Mouse (Mus musculus) kidney, embryonic 16.5 days (tissue): ENCODE data around the gene Mark2. TPM values are rescaled to one million over a fixed set of nuclear protein-coding genes. Genes with fewer than 3 reads are reported as not detected.

Source experiments
- ATAC-seq: fragments of 200-750 bp; cut with Nextera tagmentation; 2 replicates; pipeline ENCODE4 v1.8.0; 2017; ENCODE audit warnings: moderate TSS enrichment; ENCODE audit not compliant: low FRiP score, low TSS enrichment
- H3K27ac ChIP-seq: fragments of 300-500 bp; sonication (generic); 2 replicates; pipeline ENCODE4 v1.5.1; 2014; ENCODE audit warnings: low read length
- H3K27me3 ChIP-seq: fragments of 300-500 bp; sonication (generic); 2 replicates; pipeline ENCODE4 v1.6.1; 2014; ENCODE audit warnings: low read length, control low read depth, mixed read lengths; ENCODE audit not compliant: insufficient read depth
- H3K36me3 ChIP-seq: fragments of 300-500 bp; sonication (generic); 2 replicates; pipeline ENCODE4 v1.6.1; 2014; ENCODE audit warnings: low read length, control low read depth, mixed read lengths; ENCODE audit not compliant: insufficient read depth
- H3K4me1 ChIP-seq: fragments of 300-500 bp; sonication (generic); 2 replicates; pipeline ENCODE4 v1.6.1; 2014; ENCODE audit warnings: low read length, control low read depth, mixed read lengths; ENCODE audit not compliant: insufficient read depth
- H3K4me2 ChIP-seq: fragments of 300-500 bp; sonication (generic); replicated peaks from 2 replicates; pipeline ENCODE4 v1.6.1; 2014; ENCODE audit warnings: low read depth, low read length
- H3K4me3 ChIP-seq: fragments of 300-500 bp; sonication (generic); 2 replicates; pipeline ENCODE4 v1.5.1; 2014; ENCODE audit warnings: mild to moderate bottlenecking, low read length
- H3K9ac ChIP-seq: fragments of 300-500 bp; sonication (generic); replicated peaks from 2 replicates; pipeline ENCODE4 v1.6.1; 2014; ENCODE audit warnings: low read length
- H3K9me3 ChIP-seq: fragments of 300-500 bp; sonication (generic); 2 replicates; pipeline ENCODE4 v1.6.1; 2016; ENCODE audit warnings: low read length, control low read depth
- WGBS: fragments of 180-500 bp; shearing (Covaris S2); extraction: QIAGEN DNeasy Blood & Tissue Kit; methylation state at CpG from one replicate; pipeline ENCODE4 v1.1.7; 2014; 5-methylcytosine and 5-hydroxymethylcytosine counted together
- polyA plus RNA-seq: library from polyadenylated mRNA; unstranded; fragments of >200 nt; fragmentation: Nextera tagmentation; extraction: Ambion mirVana; gene quantifications from 2 replicates; pipeline ENCODE4 v1.2.1, GENCODE M21; 2015

Gene Mark2
- polyA plus RNA-seq, 1 experiment from 2014 or later: 40.6 TPM

GRCm38 (mm10) chr19:7262592-7262991 is 79.1 kb downstream of the Mark2 start:
- no peak overlapping the region for H3K9ac ChIP-seq
- no peaks in the 10 kb centered on the region for H3K27me3 ChIP-seq
- ATAC-seq: no peak
- H3K36me3 ChIP-seq: no peaks in the 10 kb centered on the region
- peaks cover 35% of the 10 kb centered on the region for H3K4me1 ChIP-seq
- no peak overlapping the region for H3K4me3 ChIP-seq
- 100% methylated on average over 1 of the region's 1 CpGs for whole genome bisulfite sequencing
- H3K4me2 ChIP-seq: no peak overlapping the region
- no peak overlapping the region for H3K27ac ChIP-seq
- H3K9me3 ChIP-seq: no peaks in the 10 kb centered on the region

- Histone ChIP-seq H3K27ac (no peak overlapping the region), H3K4me3 (no peak overlapping the region), H3K9ac (no peak overlapping the region), H3K36me3 (no peaks in the 10 kb centered on the region), H3K27me3 (no peaks in the 10 kb centered on the region), H3K9me3 (no peaks in the 10 kb centered on the region), H3K4me1 (peaks cover 29% of the 10 kb centered on the region), H3K4me2 (no peak overlapping the region)
- ATAC-seq: no peak
- WGBS: 96% methylated on average over 3 of the region's 3 CpGs
Measured at GRCm38 (mm10) chr19:7261964-7262363, 79.7 kb downstream of the Mark2 start.

- Histone ChIP-seq H3K9me3 (no peaks in the 10 kb centered on the region), H3K4me3 (no peak overlapping the region), H3K9ac (no peak overlapping the region), H3K27me3 (no peaks in the 10 kb centered on the region), H3K27ac (no peak overlapping the region), H3K4me1 (peaks cover 24% of the 10 kb centered on the region), H3K36me3 (no peaks in the 10 kb centered on the region), H3K4me2 (no peak overlapping the region)
- ATAC-seq: no peak
- 92% methylated on average over 1 of the region's 1 CpGs for WGBS
Measured at GRCm38 (mm10) chr19:7261476-7261875, 80.2 kb downstream of the Mark2 start.

- Histone ChIP-seq H3K9ac (no peak overlapping the region), H3K4me2 (no peak overlapping the region), H3K4me1 (no peaks in the 10 kb centered on the region), H3K27ac (no peak overlapping the region), H3K9me3 (no peaks in the 10 kb centered on the region), H3K4me3 (no peak overlapping the region), H3K36me3 (no peaks in the 10 kb centered on the region), H3K27me3 (no peaks in the 10 kb centered on the region)
- 74% methylated on average over 5 of the region's 5 CpGs for WGBS
- ATAC-seq: no peak
Measured at GRCm38 (mm10) chr19:7257881-7258280, 83.8 kb downstream of the Mark2 start.

- ATAC-seq: no peak
- 71% methylated on average over 3 of the region's 3 CpGs for WGBS
- H3K9ac ChIP-seq: no peak overlapping the region
Measured at GRCm38 (mm10) chr19:7246021-7246420, 95.6 kb downstream of the Mark2 start.

GRCm38 (mm10) chr19:7240782-7241690 is 100.6 kb downstream of the Mark2 start, which contains the start of gene Naa40:
Naa40 (minus strand) TSS chr19:7241183.
- WGBS: under 1% methylated on average over 80 of the region's 80 CpGs
- peak; percentile 97 for ATAC-seq

More at GRCm38 (mm10) chr19:7246021-7246420, 95.6 kb downstream of the Mark2 start:
- Histone ChIP-seq H3K27ac (no peak overlapping the region), H3K4me3 (no peak overlapping the region), H3K36me3 (no peaks in the 10 kb centered on the region), H3K27me3 (no peaks in the 10 kb centered on the region), H3K4me1 (peaks cover 5% of the 10 kb centered on the region), H3K9me3 (no peaks in the 10 kb centered on the region), H3K4me2 (no peak overlapping the region)

GRCm38 (mm10) chr19:7240291-7240690 is 101.4 kb downstream of the Mark2 start:
- H3K4me1 ChIP-seq: peaks cover 24% of the 10 kb centered on the region
- H3K27me3 ChIP-seq: no peaks in the 10 kb centered on the region
- no peaks in the 10 kb centered on the region for H3K9me3 ChIP-seq
- peak overlapping the region; percentile 88 for H3K27ac ChIP-seq
- 0 out of 2 replicates have a peak, but pooled peaks cover 7% of the 10 kb centered on the region for H3K36me3 ChIP-seq
- peak; percentile 13 for ATAC-seq
- H3K9ac ChIP-seq: peak overlapping the region; percentile 81
- WGBS: 1% methylated on average over 13 of the region's 13 CpGs
- peak overlapping the region; percentile 73 for H3K4me2 ChIP-seq
- H3K4me3 ChIP-seq: peak overlapping the region; percentile 76

More at GRCm38 (mm10) chr19:7240782-7241690, 100.6 kb downstream of the Mark2 start, which contains the start of gene Naa40:
- Histone ChIP-seq H3K27ac (peak within 1 kb of the TSS; percentile 88), H3K9ac (peak within 1 kb of the TSS; percentile 81), H3K27me3 (no peaks in the 10 kb centered on the region), H3K4me3 (peak within 1 kb of the TSS; percentile 76), H3K36me3 (0 out of 2 replicates have a peak, but pooled peaks cover 7% of the 10 kb centered on the region), H3K4me2 (peak within 1 kb of the TSS; percentile 73), H3K9me3 (no peaks in the 10 kb centered on the region), H3K4me1 (peaks cover 23% of the 10 kb centered on the region)

GRCm38 (mm10) chr19:7239574-7239973 is 102.1 kb downstream of the Mark2 start:
- peak overlapping the region; percentile 76 for H3K4me3 ChIP-seq
- H3K27ac ChIP-seq: no peak overlapping the region
- peak overlapping the region; percentile 73 for H3K4me2 ChIP-seq
- no peaks in the 10 kb centered on the region for H3K9me3 ChIP-seq
- H3K27me3 ChIP-seq: no peaks in the 10 kb centered on the region
- 83% methylated on average over 3 of the region's 3 CpGs for WGBS
- no peak for ATAC-seq
- H3K9ac ChIP-seq: no peak overlapping the region; the same call in 1 of the 2 replicates
- H3K4me1 ChIP-seq: peaks cover 24% of the 10 kb centered on the region
- 0 out of 2 replicates have a peak, but pooled peaks cover 7% of the 10 kb centered on the region for H3K36me3 ChIP-seq

GRCm38 (mm10) chr19:7236742-7237141 is 104.9 kb downstream of the Mark2 start:
- Histone ChIP-seq H3K27ac (no peak overlapping the region), H3K9ac (no peak overlapping the region), H3K27me3 (no peaks in the 10 kb centered on the region), H3K4me2 (no peak overlapping the region), H3K9me3 (no peaks in the 10 kb centered on the region), H3K4me3 (no peak overlapping the region), H3K36me3 (peaks cover 13% of the 10 kb centered on the region; the same call in 1 of the 2 replicates), H3K4me1 (peaks cover 24% of the 10 kb centered on the region)
- no peak for ATAC-seq
- WGBS: 89% methylated on average over 4 of the region's 4 CpGs

- H3K4me2 ChIP-seq: no peak overlapping the region
- no peak overlapping the region for H3K4me3 ChIP-seq
- no peaks in the 10 kb centered on the region for H3K27me3 ChIP-seq
- H3K36me3 ChIP-seq: peaks cover 19% of the 10 kb centered on the region; the same call in 1 of the 2 replicates
- 80% methylated on average over 2 of the region's 2 CpGs for WGBS
- H3K27ac ChIP-seq: no peak overlapping the region
- no peak for ATAC-seq
- no peaks in the 10 kb centered on the region for H3K9me3 ChIP-seq
- peaks cover 19% of the 10 kb centered on the region for H3K4me1 ChIP-seq
- H3K9ac ChIP-seq: 0 out of 2 replicates have a peak overlapping the region, but pooled peaks have one; percentile 7
Measured at GRCm38 (mm10) chr19:7236011-7236410, 105.6 kb downstream of the Mark2 start.
